Comparison of ENCODE assay signal across 8 mouse cellular contexts in genomic region chr14:53121704-53122103, GRCm38 (mm10).
DNase-seq lines count a peak whose midpoint lies in the region; ATAC-seq and TF ChIP-seq lines count a peak whose summit lies in the region.
"Not testable (repeated sequence)": the region's sequence is repeated elsewhere in the genome, so short reads cannot be mapped to it uniquely, and the experiment has no call there.

No protein-coding gene starts in this region.

- H3K36me3 ChIP-seq in hindbrain, embryonic 14.5 days (replicated peaks; ENCODE audit: control insufficient read depth, insufficient read depth); liver, postnatal 0 days (replicated peaks; ENCODE audit: insufficient read depth, low read length); thymus, adult 2 months (ENCODE audit: control insufficient read depth, insufficient read depth, low read length): not testable (repeated sequence)

- not testable (repeated sequence) for H3K4me3 ChIP-seq in hindbrain, embryonic 14.5 days (replicated peaks; ENCODE audit: low read length); liver, postnatal 0 days (ENCODE audit: low read depth, low read length); thymus, adult 2 months (ENCODE audit: control insufficient read depth, insufficient read depth, low read length)

- H3K4me2 ChIP-seq in hindbrain, embryonic 14.5 days (replicated peaks); liver, postnatal 0 days (ENCODE audit: low read depth, low read length): not testable (repeated sequence)

- H3K27ac ChIP-seq in hindbrain, embryonic 14.5 days; liver, postnatal 0 days (ENCODE audit: low read depth); thymus, adult 2 months (ENCODE audit: control insufficient read depth, insufficient read depth, low read length): not testable (repeated sequence)

- not testable (repeated sequence) for H3K9ac ChIP-seq in hindbrain, embryonic 14.5 days; liver, postnatal 0 days (replicated peaks)

- H3K9me3 ChIP-seq in hindbrain, embryonic 14.5 days (ENCODE audit: control insufficient read depth, low read length); liver, postnatal 0 days (ENCODE audit: low read length): not testable (repeated sequence)

- not testable (repeated sequence) for H3K4me1 ChIP-seq in hindbrain, embryonic 14.5 days (replicated peaks; ENCODE audit: control insufficient read depth, insufficient read depth, low read length); liver, postnatal 0 days (ENCODE audit: insufficient read depth); thymus, adult 2 months (replicated peaks; ENCODE audit: control insufficient read depth, insufficient read depth, low read length)

- ATAC-seq in CD4-positive, CD25-positive, alpha-beta regulatory T cell, adult 4 months: peak; percentile 94
- ATAC-seq in frontal cortex, adult (ENCODE audit: low TSS enrichment): peak; percentile 85
- ATAC-seq in hindbrain, embryonic 14.5 days (ENCODE audit: low FRiP score): peak; percentile 83
- not testable (repeated sequence) for ATAC-seq in liver, postnatal 0 days

- TF ChIP-seq CTCF in brain, embryonic 14.5 days (IDR thresholded peaks at IDR 0.05; ENCODE audit: borderline replicate concordance, extremely low read depth, insufficient read depth, insufficient read length); thymus, adult 2 months (IDR thresholded peaks at IDR 0.05; ENCODE audit: borderline replicate concordance, control insufficient read depth, extremely low read depth, insufficient read depth, low read length, poor library complexity): not testable (repeated sequence)
- TF ChIP-seq CTCF in liver, postnatal 0 days (IDR thresholded peaks at IDR 0.05; ENCODE audit: low read depth): peak; percentile 41

- not testable (repeated sequence) for H3K27me3 ChIP-seq in hindbrain, embryonic 14.5 days (ENCODE audit: control insufficient read depth, insufficient read depth, low read length); liver, postnatal 0 days (ENCODE audit: insufficient read depth, low read length); thymus, adult 2 months (ENCODE audit: control insufficient read depth, insufficient read depth, low read length)

- peak; percentile 0 for DNase-seq in brain, embryonic 14.5 days (ENCODE audit: low read depth)
- DNase-seq in hindbrain, embryonic 14.5 days (ENCODE audit: low spot score); liver, postnatal 0 days: not testable (repeated sequence)
- DNase-seq in layer of hippocampus, adult 11-12 months (ENCODE audit: low spot score): peak; percentile 44
- DNase-seq in natural killer cell, adult 2 months (ENCODE audit: low spot score in 2 of 2): peak; percentile 2 to 11
- DNase-seq in thymus, adult 2 months: peak; percentile 57

- 24% methylated on average over 2 of the region's 3 CpGs for WGBS in hindbrain, embryonic 14.5 days
- WGBS in liver, postnatal 0 days (ENCODE audit: insufficient replicate concordance): 10% methylated on average over 2 of the region's 3 CpGs
- 0% methylated on average over 2 of the region's 3 CpGs for WGBS in thymus, adult 2 months

- TF ChIP-seq POLR2A in brain, embryonic 14.5 days (IDR thresholded peaks at IDR 0.05; ENCODE audit: borderline replicate concordance, extremely low read depth, insufficient read depth, insufficient read length, poor library complexity, severe bottlenecking); thymus, adult 2 months (IDR thresholded peaks at IDR 0.05; ENCODE audit: control insufficient read depth, extremely low read depth, insufficient read depth, low read length, poor library complexity): not testable (repeated sequence)

- TF ChIP-seq EP300 in liver, postnatal 0 days (IDR thresholded peaks at IDR 0.05; ENCODE audit: low read depth): not testable (repeated sequence)
